Mouse (Mus musculus) ES-Bruce4 (cell line): ENCODE results near the gene Actr3. TPM values are rescaled to one million over a fixed set of nuclear protein-coding genes. Genes with fewer than 3 reads are reported as not detected.

Experiments used
- H3K27ac ChIP-seq: 2 replicates; pipeline ENCODE4 v1.5.1; 2012; ENCODE audit warnings: low read length, inconsistent platforms; ENCODE audit not compliant: insufficient read depth
- H3K27me3 ChIP-seq: 2 replicates; pipeline ENCODE4 v1.6.1; 2012; ENCODE audit warnings: mild to moderate bottlenecking, low read length, inconsistent platforms; ENCODE audit not compliant: control insufficient read depth, poor library complexity, insufficient read depth, severe bottlenecking
- H3K36me3 ChIP-seq: 2 replicates; pipeline ENCODE4 v1.6.1; 2012; ENCODE audit warnings: inconsistent platforms, mild to moderate bottlenecking, low read length, moderate library complexity; ENCODE audit not compliant: control insufficient read depth, poor library complexity, insufficient read depth, severe bottlenecking
- H3K4me1 ChIP-seq: one replicate; pipeline ENCODE4 v1.8.1; 2011; ENCODE audit warnings: low read length; ENCODE audit not compliant: control insufficient read depth, insufficient read depth
- H3K4me3 ChIP-seq: 2 replicates; pipeline ENCODE4 v1.5.1; 2011; ENCODE audit warnings: low read depth, mild to moderate bottlenecking, low read length
- H3K9ac ChIP-seq: 2 replicates; pipeline ENCODE4 v1.6.1; 2012; ENCODE audit warnings: low read depth, mild to moderate bottlenecking, inconsistent platforms; ENCODE audit not compliant: poor library complexity, severe bottlenecking
- H3K9me3 ChIP-seq: replicated peaks from 2 replicates; pipeline ENCODE4 v1.6.1; 2012; ENCODE audit warnings: mild to moderate bottlenecking, low read length, inconsistent platforms; ENCODE audit not compliant: control insufficient read depth, poor library complexity, insufficient read depth, severe bottlenecking
- CTCF ChIP-seq: IDR thresholded peaks from one replicate; pipeline ENCODE4 v1.8.1; 2011; ENCODE audit warnings: low read depth, low read length
- EP300 ChIP-seq: IDR thresholded peaks from 2 replicates; pipeline ENCODE4 v1.6.1; 2011; ENCODE audit warnings: low read depth, low read length; ENCODE audit not compliant: insufficient read depth
- POLR2A ChIP-seq: IDR thresholded peaks from one replicate; pipeline ENCODE4 v1.8.1; 2011; ENCODE audit warnings: low read length; ENCODE audit not compliant: insufficient read depth
- polyA plus RNA-seq: library from polyadenylated mRNA; stranded (reverse); fragments of >200 nt; gene quantifications from 2 replicates; pipeline ENCODE4 v1.2.4, GENCODE M21; 2011; ENCODE audit warnings: low read depth; ENCODE audit not compliant: missing spikeins, insufficient read depth, insufficient read length

Actr3 gene
- polyA plus RNA-seq, 1 experiment = 269 TPM

GRCm38 (mm10) chr1:125462917-125463316 is 27.4 kb upstream of the Actr3 start:
- no peak overlapping the region for H3K4me3 ChIP-seq
- no peaks in the 10 kb centered on the region for H3K9me3 ChIP-seq
- H3K36me3 ChIP-seq = no peaks in the 10 kb centered on the region
- H3K4me1 ChIP-seq = no peaks in the 10 kb centered on the region
- no peak overlapping the region for H3K9ac ChIP-seq
- H3K27ac ChIP-seq = no peak overlapping the region
- no peaks in the 10 kb centered on the region for H3K27me3 ChIP-seq
- TF ChIP-seq POLR2A (no peak), CTCF (no peak), EP300 (no peak)

- Histone ChIP-seq H3K4me3 (no peak overlapping the region), H3K27me3 (no peaks in the 10 kb centered on the region), H3K27ac (no peak overlapping the region), H3K9ac (no peak overlapping the region), H3K36me3 (no peaks in the 10 kb centered on the region), H3K9me3 (no peaks in the 10 kb centered on the region), H3K4me1 (no peaks in the 10 kb centered on the region)
- TF ChIP-seq CTCF (no peak), EP300 (no peak), POLR2A (no peak)
These were observed 23.0 kb upstream of the Actr3 start for GRCm38 (mm10) chr1:125458531-125458930.

DNA sequence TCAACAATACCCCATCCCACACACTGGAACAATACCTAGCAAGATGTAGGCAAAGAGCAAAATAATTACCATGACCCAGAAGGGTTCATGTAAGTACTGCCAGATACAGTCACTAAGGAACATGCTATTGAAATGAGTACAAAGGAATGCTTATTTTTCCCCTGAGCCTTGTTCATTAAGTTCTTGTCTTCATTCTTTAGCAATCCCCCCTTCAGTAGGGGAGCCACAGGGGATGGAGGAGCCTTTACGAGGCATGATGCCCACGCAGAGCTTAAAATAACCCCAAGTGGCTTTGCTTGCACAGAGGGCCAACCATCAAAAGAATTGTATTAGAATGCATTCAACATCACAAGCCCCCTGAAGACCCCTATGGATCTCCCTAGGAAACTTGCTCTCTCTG is 19.6 kb upstream of the Actr3 start:
- no peak overlapping the region for H3K4me3 ChIP-seq
- no peak overlapping the region for H3K27ac ChIP-seq
- TF ChIP-seq POLR2A (no peak), EP300 (no peak), CTCF (no peak)
- H3K36me3 ChIP-seq = no peaks in the 10 kb centered on the region
- H3K9me3 ChIP-seq = no peaks in the 10 kb centered on the region
- H3K27me3 ChIP-seq = no peaks in the 10 kb centered on the region
- no peaks in the 10 kb centered on the region for H3K4me1 ChIP-seq
- H3K9ac ChIP-seq = no peak overlapping the region

GRCm38 (mm10) chr1:125450282-125451000 is 14.9 kb upstream of the Actr3 start:
- no peak overlapping the region for H3K9ac ChIP-seq
- no peaks in the 10 kb centered on the region for H3K27me3 ChIP-seq
- no peaks in the 10 kb centered on the region for H3K4me1 ChIP-seq
- TF ChIP-seq POLR2A = no peak
- TF ChIP-seq EP300 = no peak
- no peak for TF ChIP-seq CTCF
- H3K4me3 ChIP-seq = no peak overlapping the region
- no peaks in the 10 kb centered on the region for H3K9me3 ChIP-seq
- H3K36me3 ChIP-seq = no peaks in the 10 kb centered on the region
- no peak overlapping the region for H3K27ac ChIP-seq

- H3K9ac ChIP-seq = no peak overlapping the region
- H3K4me3 ChIP-seq = no peak overlapping the region
- TF ChIP-seq EP300 (no peak), POLR2A (no peak), CTCF (no peak)
- no peaks in the 10 kb centered on the region for H3K9me3 ChIP-seq
- no peaks in the 10 kb centered on the region for H3K27me3 ChIP-seq
- H3K4me1 ChIP-seq = no peaks in the 10 kb centered on the region
- H3K27ac ChIP-seq = no peak overlapping the region
- no peaks in the 10 kb centered on the region for H3K36me3 ChIP-seq
These were observed 12.4 kb upstream of the Actr3 start for GRCm38 (mm10) chr1:125447926-125448325.

- Histone ChIP-seq H3K27me3 (no peaks in the 10 kb centered on the region), H3K36me3 (no peaks in the 10 kb centered on the region), H3K4me1 (no peaks in the 10 kb centered on the region), H3K27ac (no peak overlapping the region), H3K9me3 (no peaks in the 10 kb centered on the region), H3K4me3 (no peak overlapping the region), H3K9ac (no peak overlapping the region)
- TF ChIP-seq EP300 = no peak
- no peak for TF ChIP-seq POLR2A
- no peak for TF ChIP-seq CTCF
These were observed 6.2 kb upstream of the Actr3 start for GRCm38 (mm10) chr1:125441679-125442078.
